Mouse (Mus musculus) MEL (cell line): ENCODE measurements around the gene Galnt10. TPM values are rescaled to one million over a fixed set of nuclear protein-coding genes. Genes with fewer than 3 reads are reported as not detected.

Source experiments
- DNase-seq: peaks from one replicate; pipeline ENCODE4 v3.0.0; 2011; ENCODE audit warnings: low read depth, low spot score
- H3K27ac ChIP-seq: 2 replicates; pipeline ENCODE4 v1.5.1; 2012; ENCODE audit warnings: low read depth, mild to moderate bottlenecking, control low read depth, low read length, moderate library complexity; ENCODE audit not compliant: control insufficient read depth
- H3K27me3 ChIP-seq, 2 experiments: fragments of 150-350 bp in 1 of 2; sonication (generic) in 1 of 2; 2 replicates each; pipeline ENCODE4 v1.6.1; 2012; ENCODE audit warnings: low read length in 2 of 2, mild to moderate bottlenecking in 2 of 2, improper control_type of control experiment in 1 of 2, moderate library complexity in 1 of 2; ENCODE audit not compliant: insufficient read depth in 2 of 2, control insufficient read depth in 1 of 2
- H3K36me3 ChIP-seq, 2 experiments: 2 replicates each; pipeline ENCODE4 v1.6.1; 2012 to 2014; ENCODE audit warnings: low read length in 2 of 2, improper control_type of control experiment in 1 of 2, inconsistent platforms in 1 of 2, mild to moderate bottlenecking in 1 of 2; ENCODE audit not compliant: insufficient read depth in 2 of 2, control insufficient read depth in 1 of 2
- H3K4me1 ChIP-seq, 2 experiments: fragments of 150-350 bp in 1 of 2; sonication (generic) in 1 of 2; 2 replicates each; pipeline ENCODE4 v1.6.1; 2012; ENCODE audit warnings: low read length in 2 of 2, improper control_type of control experiment in 1 of 2, mild to moderate bottlenecking in 1 of 2; ENCODE audit not compliant: insufficient read depth in 2 of 2, control insufficient read depth in 1 of 2
- H3K4me3 ChIP-seq, 2 experiments: fragments of 150-350 bp in 1 of 2; sonication (generic) in 1 of 2; 2 replicates each; pipeline ENCODE4 v1.5.1; 2012; ENCODE audit warnings: low read depth in 2 of 2, low read length in 2 of 2, mild to moderate bottlenecking in 2 of 2, moderate library complexity in 2 of 2, control low read depth in 1 of 2, improper control_type of control experiment in 1 of 2; ENCODE audit not compliant: control insufficient read depth in 1 of 2, insufficient read depth in 1 of 2
- H3K79me2 ChIP-seq: 2 replicates; pipeline ENCODE4 v1.6.1; 2012; ENCODE audit warnings: mild to moderate bottlenecking, low read length, moderate library complexity; ENCODE audit not compliant: control insufficient read depth, poor library complexity, insufficient read depth
- H3K9ac ChIP-seq: 2 replicates; pipeline ENCODE4 v1.6.1; 2012; ENCODE audit warnings: low read depth, mild to moderate bottlenecking, control low read depth, low read length, moderate library complexity; ENCODE audit not compliant: control insufficient read depth, poor library complexity, severe bottlenecking
- H3K9me3 ChIP-seq: fragments of 150-350 bp; sonication (generic); replicated peaks from 2 replicates; pipeline ENCODE4 v1.6.1; 2012; ENCODE audit warnings: mild to moderate bottlenecking, low read length, improper control_type of control experiment, moderate library complexity; ENCODE audit not compliant: insufficient read depth
- BHLHE40 ChIP-seq: IDR thresholded peaks from 2 replicates; pipeline ENCODE4 v1.6.1; 2012; ENCODE audit warnings: low read depth, mild to moderate bottlenecking, inconsistent platforms, low read length, improper control_type of control experiment, borderline replicate concordance
- CHD1 ChIP-seq: IDR thresholded peaks from 2 replicates; pipeline ENCODE4 v1.6.1; 2012; ENCODE audit warnings: low read depth, mild to moderate bottlenecking, inconsistent platforms, low read length, improper control_type of control experiment
- CTCF ChIP-seq, 3 experiments: IDR thresholded peaks in 2 of 3; conservative IDR thresholded peaks in 1 of 3; 2 replicates each; pipeline ENCODE4 v1.5.1; 2011 to 2012; ENCODE audit warnings: low read length in 3 of 3, low read depth in 2 of 3, mild to moderate bottlenecking in 2 of 3, improper control_type of control experiment in 1 of 3, inconsistent platforms in 1 of 3, mixed read lengths in 1 of 3, moderate library complexity in 1 of 3; ENCODE audit not compliant: control insufficient read depth in 1 of 3, insufficient read depth in 1 of 3, poor library complexity in 1 of 3, severe bottlenecking in 1 of 3
- E2F4 ChIP-seq: IDR thresholded peaks from 2 replicates; pipeline ENCODE4 v1.6.1; 2011; ENCODE audit warnings: low read depth, low read length, improper control_type of control experiment, borderline replicate concordance
- ELF1 ChIP-seq: IDR thresholded peaks from 2 replicates; pipeline ENCODE4 v1.6.1; 2014; ENCODE audit warnings: low read depth, mild to moderate bottlenecking, inconsistent platforms, low read length, improper control_type of control experiment, moderate library complexity
- EP300 ChIP-seq, 2 experiments: IDR thresholded peaks; 2 replicates each; pipeline ENCODE4 v1.6.1; 2011; ENCODE audit warnings: improper control_type of control experiment in 2 of 2, low read length in 2 of 2, low read depth in 1 of 2, mild to moderate bottlenecking in 1 of 2
- ETS1 ChIP-seq: IDR thresholded peaks from 2 replicates; pipeline ENCODE4 v1.6.1; 2012; ENCODE audit warnings: low read depth, mild to moderate bottlenecking, inconsistent platforms, low read length, improper control_type of control experiment, moderate library complexity
- GABPA ChIP-seq: IDR thresholded peaks from 2 replicates; pipeline ENCODE4 v1.6.1; 2012; ENCODE audit warnings: low read depth, mild to moderate bottlenecking, inconsistent platforms, low read length, improper control_type of control experiment, moderate library complexity
- GATA1 ChIP-seq: IDR thresholded peaks from 2 replicates; pipeline ENCODE4 v1.6.1; 2011; ENCODE audit warnings: low read depth, low read length, improper control_type of control experiment
- HCFC1 ChIP-seq: IDR thresholded peaks from 2 replicates; pipeline ENCODE4 v1.6.1; 2012; ENCODE audit warnings: low read depth, mild to moderate bottlenecking, inconsistent platforms, low read length, improper control_type of control experiment, moderate library complexity
- KAT2A ChIP-seq: conservative IDR thresholded peaks from 2 replicates; pipeline ENCODE4 v1.6.1; 2012; ENCODE audit warnings: low read depth, low read length, improper control_type of control experiment, inconsistent platforms
- MAFK ChIP-seq: IDR thresholded peaks from 2 replicates; pipeline ENCODE4 v1.6.1; 2011; ENCODE audit warnings: low read depth, mild to moderate bottlenecking, low read length, improper control_type of control experiment, borderline replicate concordance
- MAZ ChIP-seq: IDR thresholded peaks from 2 replicates; pipeline ENCODE4 v1.6.1; 2012; ENCODE audit warnings: low read depth, mild to moderate bottlenecking, inconsistent platforms, low read length, improper control_type of control experiment
- MYC ChIP-seq: IDR thresholded peaks from 2 replicates; pipeline ENCODE4 v1.6.1; 2011; ENCODE audit warnings: low read depth, mild to moderate bottlenecking, low read length, improper control_type of control experiment, moderate library complexity
- NELFE ChIP-seq: IDR thresholded peaks from 2 replicates; pipeline ENCODE4 v1.6.1; 2011; ENCODE audit warnings: low read depth, low read length, improper control_type of control experiment
- NRF1 ChIP-seq: IDR thresholded peaks from 2 replicates; pipeline ENCODE4 v1.6.1; 2014; ENCODE audit warnings: low read depth, mild to moderate bottlenecking, inconsistent platforms, low read length, improper control_type of control experiment, moderate library complexity; ENCODE audit not compliant: poor library complexity, insufficient read depth, severe bottlenecking
- POLR2A ChIP-seq, 2 experiments: IDR thresholded peaks; 2 replicates each; pipeline ENCODE4 v1.6.1; 2011 to 2012; ENCODE audit warnings: low read length in 2 of 2, mild to moderate bottlenecking in 2 of 2, control low read depth in 1 of 2, improper control_type of control experiment in 1 of 2, low read depth in 1 of 2, moderate library complexity in 1 of 2; ENCODE audit not compliant: control insufficient read depth in 1 of 2, insufficient read depth in 1 of 2, poor library complexity in 1 of 2
- RAD21 ChIP-seq: IDR thresholded peaks from 2 replicates; pipeline ENCODE4 v1.6.1; 2011; ENCODE audit warnings: mild to moderate bottlenecking, low read depth, low read length, improper control_type of control experiment
- SIN3A ChIP-seq: IDR thresholded peaks from 2 replicates; pipeline ENCODE4 v1.6.1; 2012; ENCODE audit warnings: low read length, improper control_type of control experiment, inconsistent platforms
- SMC3 ChIP-seq: IDR thresholded peaks from 2 replicates; pipeline ENCODE4 v1.6.1; 2011; ENCODE audit warnings: low read depth, low read length, improper control_type of control experiment
- UBTF ChIP-seq: IDR thresholded peaks from 2 replicates; pipeline ENCODE4 v1.6.1; 2012; ENCODE audit warnings: low read depth, mild to moderate bottlenecking, inconsistent platforms, low read length, improper control_type of control experiment, moderate library complexity, borderline replicate concordance; ENCODE audit not compliant: insufficient read depth
- ZC3H11A ChIP-seq: IDR thresholded peaks from 2 replicates; pipeline ENCODE4 v1.6.1; 2012; ENCODE audit warnings: low read depth, mild to moderate bottlenecking, inconsistent platforms, low read length, improper control_type of control experiment
- ZMIZ1 ChIP-seq: IDR thresholded peaks from 2 replicates; pipeline ENCODE4 v1.6.1; 2012; ENCODE audit warnings: low read depth, mild to moderate bottlenecking, inconsistent platforms, low read length, improper control_type of control experiment, moderate library complexity
- ZNF384 ChIP-seq: IDR thresholded peaks from 2 replicates; pipeline ENCODE4 v1.6.1; 2012; ENCODE audit warnings: low read depth, mild to moderate bottlenecking, inconsistent platforms, low read length, improper control_type of control experiment
- polyA plus RNA-seq, 2 experiments: library from polyadenylated mRNA; stranded (reverse) in 1 of 2; unstranded in 1 of 2; fragments of >175 nt in 1 of 2; fragments of >200 nt in 1 of 2; gene quantifications; 2 replicates each; pipeline versions ENCODE4 v1.2.1 to v1.2.4; 2012; ENCODE audit warnings: low replicate concordance in 2 of 2, low read depth in 1 of 2; ENCODE audit not compliant: insufficient read length in 2 of 2, insufficient read depth in 1 of 2, missing spikeins in 1 of 2
- total RNA-seq: library from RNA; depleted of rRNA; stranded (reverse); fragments of 300-350 nt; gene quantifications from 2 replicates; pipeline ENCODE4 v1.2.3, GENCODE M21; 2012

Galnt10 gene
- total and polyA plus RNA-seq, 3 experiments = 26.7 to 27.4 TPM; not detected in 1

GRCm38 (mm10) chr11:57747294-57748080, 102.2 kb downstream of the Galnt10 start:
- Histone ChIP-seq H3K9ac (no peak overlapping the region), H3K4me3 (no peak overlapping the region), H3K36me3 (no peaks in the 10 kb centered on the region), H3K27me3 (no peaks in the 10 kb centered on the region), H3K79me2 (no peaks in the 10 kb centered on the region), H3K27ac (no peak overlapping the region), H3K4me1 (no peaks in the 10 kb centered on the region), H3K9me3 (no peaks in the 10 kb centered on the region)
- TF ChIP-seq CTCF (IDR thresholded peaks at IDR 0.05 in 2 of 3, conservative IDR thresholded peaks at IDR 0.05 in 1 of 3; ENCODE audit: control insufficient read depth in 1 of 3, insufficient read depth in 1 of 3, low read depth in 2 of 3, low read length in 3 of 3, poor library complexity in 1 of 3, severe bottlenecking in 1 of 3) (peak; percentile 82 to 92 (median 90)), UBTF (no peak), ZC3H11A (peak; percentile 76), BHLHE40 (no peak), SMC3 (peak; percentile 95), SIN3A (peak; percentile 48; the same call in 1 of the 2 replicates), MAZ (0 out of 2 replicates have a peak, but pooled peaks have one; percentile 47), GATA1 (peak; percentile 35; the same call in 1 of the 2 replicates), ZNF384 (no peak), EP300 (IDR thresholded peaks at IDR 0.05; ENCODE audit: low read depth in 1 of 2, low read length in 2 of 2) (peak in 1 of 2 experiments; percentile 51; a peak in 2 of 4 replicates), RAD21 (peak; percentile 74), CHD1 (no peak), HCFC1 (no peak), ETS1 (peak; percentile 69)
- DNase-seq = peak; percentile 76

GRCm38 (mm10) chr11:57753538-57754203, 108.4 kb downstream of the Galnt10 start:
- TF ChIP-seq MYC (no peak), NRF1 (no peak), GABPA (no peak), SMC3 (no peak), ELF1 (no peak), MAZ (no peak), E2F4 (no peak), GATA1 (no peak), NELFE (no peak), KAT2A (no peak), MAFK (no peak), HCFC1 (no peak), ZC3H11A (no peak), POLR2A (IDR thresholded peaks at IDR 0.05; ENCODE audit: control insufficient read depth in 1 of 2, insufficient read depth in 1 of 2, low read depth in 1 of 2, low read length in 2 of 2, poor library complexity in 1 of 2) (no peak), ZMIZ1 (no peak), UBTF (no peak), ZNF384 (no peak)
- H3K4me3 ChIP-seq = no peak overlapping the region
- H3K27ac ChIP-seq = no peak overlapping the region
- H3K4me1 ChIP-seq = no peaks in the 10 kb centered on the region
- no peaks in the 10 kb centered on the region for H3K27me3 ChIP-seq
- H3K9me3 ChIP-seq = no peaks in the 10 kb centered on the region
- no peak for DNase-seq
- H3K9ac ChIP-seq = no peak overlapping the region
- H3K79me2 ChIP-seq = no peaks in the 10 kb centered on the region
- peaks cover 0 to 2% of the 10 kb centered on the region in 2 experiments; a peak in 1 of 4 replicates for H3K36me3 ChIP-seq
